Mouse (Mus musculus): Measurements from ENCODE around the gene Mfrp.

DNA sequence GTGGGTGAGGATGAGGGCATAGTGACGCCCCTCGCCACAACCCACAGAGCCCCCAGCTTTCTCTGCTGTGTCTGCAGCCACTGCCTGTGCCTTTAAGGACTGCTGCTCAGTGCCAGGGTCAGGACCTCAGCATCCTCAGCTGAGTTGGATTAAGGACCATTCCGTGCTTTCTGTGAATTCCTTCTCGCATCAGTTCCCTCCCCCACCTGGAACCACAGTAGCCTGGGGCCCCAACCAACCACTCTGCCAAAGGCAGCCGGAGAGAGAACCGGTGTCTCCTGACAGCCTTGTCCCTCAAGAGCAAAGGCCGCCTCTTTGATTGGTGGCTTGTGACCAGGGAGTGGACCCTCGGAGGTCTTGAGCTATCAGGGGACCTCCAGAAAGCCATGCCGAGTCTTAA lies at the start of gene Mfrp:
- TF ChIP-seq CTCF (IDR thresholded peaks at IDR 0.05; ENCODE audit: borderline replicate concordance, insufficient read depth, low read length): no peak
- no peak for TF ChIP-seq POLR2A (IDR thresholded peaks at IDR 0.05; ENCODE audit: low read depth, low read length)

Data from embryonic fibroblast, embryonic 13.5 days (primary cell).